Mouse (Mus musculus) CH12.LX (cell line): ENCODE measurements at regions not wholly inside any gene's neighbourhood (a gene's known extent, or its start where the extent isn't known, plus 50 kb on each side); places are given as distances from the start of the nearest gene placed in this dataset.

Experiments used
- CHD1 ChIP-seq: IDR thresholded peaks from 2 replicates; pipeline ENCODE4 v1.6.1; 2012; ENCODE audit warnings: low read depth, low read length, improper control_type of control experiment, inconsistent platforms
- CTCF ChIP-seq, 2 experiments: IDR thresholded peaks in 1 of 2; conservative IDR thresholded peaks in 1 of 2; 2 replicates each; pipeline ENCODE4 v1.5.1; 2011 to 2012; ENCODE audit warnings: low read depth in 2 of 2, low read length in 2 of 2, improper control_type of control experiment in 1 of 2, inconsistent platforms in 1 of 2, mild to moderate bottlenecking in 1 of 2, moderate library complexity in 1 of 2
- EP300 ChIP-seq: IDR thresholded peaks from 2 replicates; pipeline ENCODE4 v1.6.1; 2011; ENCODE audit warnings: low read length, improper control_type of control experiment
- ETS1 ChIP-seq: conservative IDR thresholded peaks from 2 replicates; pipeline ENCODE4 v1.6.1; 2012; ENCODE audit warnings: low read depth, mild to moderate bottlenecking, inconsistent platforms, low read length, improper control_type of control experiment, moderate library complexity
- POLR2A ChIP-seq: IDR thresholded peaks from 2 replicates; pipeline ENCODE4 v1.6.1; 2011; ENCODE audit warnings: low read depth, mild to moderate bottlenecking, improper control_type of control experiment, low read length
- ZC3H11A ChIP-seq: IDR thresholded peaks from 2 replicates; pipeline ENCODE4 v1.6.1; 2012; ENCODE audit warnings: low read depth, mild to moderate bottlenecking, inconsistent platforms, low read length, improper control_type of control experiment
- ZNF384 ChIP-seq: IDR thresholded peaks from 2 replicates; pipeline ENCODE4 v1.6.1; 2012; ENCODE audit warnings: low read depth, low read length, improper control_type of control experiment, inconsistent platforms

GRCm38 (mm10) chr16:25047726-25048125 lies 238.9 kb upstream of the Tprg start:
- TF ChIP-seq POLR2A (no peak), CTCF (conservative IDR thresholded peaks at IDR 0.05 in 1 of 2, IDR thresholded peaks at IDR 0.05 in 1 of 2; ENCODE audit: low read depth in 2 of 2, low read length in 2 of 2) (no peak), ZNF384 (no peak), ZC3H11A (no peak), EP300 (no peak), CHD1 (no peak), ETS1 (no peak)
